Mouse (Mus musculus): ENCODE results near the gene Syngr1.

Syngr1 gene

GRCm38 (mm10) chr15:80145397-80145796, 54.3 kb downstream of the Syngr1 start:
- DNase-seq (ENCODE audit: low read depth, low spot score), result no peak

GRCm38 (mm10) chr15:80146153-80146552, 55.0 kb downstream of the Syngr1 start:
- DNase-seq (ENCODE audit: low read depth, low spot score), result peak; percentile 43

- DNase-seq (ENCODE audit: low read depth, low spot score), result no peak
Measured at GRCm38 (mm10) chr15:80147090-80147489, 56.0 kb downstream of the Syngr1 start.

- DNase-seq (ENCODE audit: low read depth, low spot score), result no peak
Measured at GRCm38 (mm10) chr15:80147511-80147910, 56.4 kb downstream of the Syngr1 start.

GRCm38 (mm10) chr15:80148565-80148964, 57.4 kb downstream of the Syngr1 start:
- no peak for DNase-seq (ENCODE audit: low read depth, low spot score)

GRCm38 (mm10) chr15:80149517-80149916, 58.4 kb downstream of the Syngr1 start:
- DNase-seq (ENCODE audit: low read depth, low spot score), result no peak

GRCm38 (mm10) chr15:80152663-80153062, 61.5 kb downstream of the Syngr1 start:
- DNase-seq (ENCODE audit: low read depth, low spot score), result no peak

GRCm38 (mm10) chr15:80153757-80154156, 62.6 kb downstream of the Syngr1 start:
- DNase-seq (ENCODE audit: low read depth, low spot score), result no peak

- no peak for DNase-seq (ENCODE audit: low read depth, low spot score)
Measured at GRCm38 (mm10) chr15:80155707-80156106, 64.6 kb downstream of the Syngr1 start.

- no peak for DNase-seq (ENCODE audit: low read depth, low spot score)
Measured at GRCm38 (mm10) chr15:80157197-80157943, 66.2 kb downstream of the Syngr1 start.

GRCm38 (mm10) chr15:80158001-80158706, 67.0 kb downstream of the Syngr1 start:
- DNase-seq (ENCODE audit: low read depth, low spot score), result no peak

GRCm38 (mm10) chr15:80158707-80159090, 67.6 kb downstream of the Syngr1 start:
- DNase-seq (ENCODE audit: low read depth, low spot score), result no peak

GRCm38 (mm10) chr15:80159286-80159901, 68.3 kb downstream of the Syngr1 start:
- peak; percentile 98 for DNase-seq (ENCODE audit: low read depth, low spot score)

- no peak for DNase-seq (ENCODE audit: low read depth, low spot score)
Measured at GRCm38 (mm10) chr15:80160223-80160622, 69.1 kb downstream of the Syngr1 start.

GRCm38 (mm10) chr15:80160726-80161125, 69.6 kb downstream of the Syngr1 start:
- DNase-seq (ENCODE audit: low read depth, low spot score), result no peak

- DNase-seq (ENCODE audit: low read depth, low spot score), result no peak
Measured at GRCm38 (mm10) chr15:80161199-80161598, 70.1 kb downstream of the Syngr1 start.

- no peak for DNase-seq (ENCODE audit: low read depth, low spot score)
Measured at GRCm38 (mm10) chr15:80162401-80162964, 71.3 kb downstream of the Syngr1 start.

- no peak for DNase-seq (ENCODE audit: low read depth, low spot score)
Measured at GRCm38 (mm10) chr15:80163274-80163673, 72.1 kb downstream of the Syngr1 start.

GRCm38 (mm10) chr15:80163716-80164115, 72.6 kb downstream of the Syngr1 start:
- DNase-seq (ENCODE audit: low read depth, low spot score), result no peak

- no peak for DNase-seq (ENCODE audit: low read depth, low spot score)
Measured at GRCm38 (mm10) chr15:80165396-80165795, 74.3 kb downstream of the Syngr1 start.

All from R1 (cell line).